Mouse (Mus musculus) cerebellum, postnatal 4 days (tissue): Measurements from ENCODE around the gene Casz1.

ENCODE experiments used
- DNase-seq, 2 experiments: peaks; one replicate each; pipeline ENCODE4 v3.0.0; 2022; ENCODE audit warnings: low spot score in 2 of 2, mixed read lengths in 1 of 2

Casz1 gene

GRCm38 (mm10) chr4:148878192-148878983 is 74.2 kb downstream of the Casz1 start:
- DNase-seq: no peak

GRCm38 (mm10) chr4:148878984-148879610 is 74.9 kb downstream of the Casz1 start:
- no peak for DNase-seq

- DNase-seq: no peak
Measured at GRCm38 (mm10) chr4:148879631-148880030, 75.4 kb downstream of the Casz1 start.

- DNase-seq: peak in 1 of 2 experiments; percentile 63
Measured at GRCm38 (mm10) chr4:148881001-148881669, 76.9 kb downstream of the Casz1 start.

GRCm38 (mm10) chr4:148881838-148882237 is 77.6 kb downstream of the Casz1 start:
- DNase-seq: no peak

- DNase-seq: no peak
Measured at GRCm38 (mm10) chr4:148882360-148882929, 78.2 kb downstream of the Casz1 start.

- no peak for DNase-seq
Measured at GRCm38 (mm10) chr4:148884596-148884995, 80.4 kb downstream of the Casz1 start.

- DNase-seq: no peak
Measured at GRCm38 (mm10) chr4:148885401-148885800, 81.2 kb downstream of the Casz1 start.

GRCm38 (mm10) chr4:148885921-148886540 is 81.8 kb downstream of the Casz1 start:
- no peak for DNase-seq

GRCm38 (mm10) chr4:148888229-148888628 is 84.0 kb downstream of the Casz1 start:
- no peak for DNase-seq

- no peak for DNase-seq
Measured at GRCm38 (mm10) chr4:148889011-148889410, 84.8 kb downstream of the Casz1 start.

- no peak for DNase-seq
Measured at GRCm38 (mm10) chr4:148890442-148890841, 86.2 kb downstream of the Casz1 start.

- no peak for DNase-seq
Measured at GRCm38 (mm10) chr4:148890892-148891838, 86.9 kb downstream of the Casz1 start.

- DNase-seq: no peak
Measured at GRCm38 (mm10) chr4:148896125-148896524, 91.9 kb downstream of the Casz1 start.

GRCm38 (mm10) chr4:148899927-148900294 is 95.7 kb downstream of the Casz1 start:
- DNase-seq: no peak

- peak in 1 of 2 experiments; percentile 61 for DNase-seq
Measured at GRCm38 (mm10) chr4:148900295-148901211, 96.3 kb downstream of the Casz1 start.

GRCm38 (mm10) chr4:148901275-148902052 is 97.2 kb downstream of the Casz1 start:
- DNase-seq: no peak

- no peak for DNase-seq
Measured at GRCm38 (mm10) chr4:148902919-148903727, 98.9 kb downstream of the Casz1 start.
